24 mouse cellular contexts compared by ENCODE assay signal in the genomic region with DNA sequence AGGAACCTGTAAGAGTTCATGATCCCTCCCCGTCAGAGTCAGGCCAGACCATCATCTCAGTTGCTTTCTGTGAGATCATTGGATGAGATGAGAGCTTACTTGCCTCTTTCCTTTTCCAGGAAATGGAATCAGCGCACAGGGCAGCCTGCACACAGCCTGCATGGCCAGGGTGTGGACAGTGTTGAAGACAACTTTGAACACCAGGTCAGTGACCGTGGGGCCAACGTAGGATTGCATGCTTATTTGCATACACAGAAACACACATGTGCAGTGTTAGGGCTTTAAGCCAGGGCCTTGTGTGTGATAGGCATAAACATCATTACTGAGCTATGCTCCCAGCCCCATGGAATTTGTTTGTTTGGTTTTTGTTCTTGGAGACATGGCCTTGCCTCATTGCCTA. TPM values are rescaled to one million over a fixed set of nuclear protein-coding genes. Genes with fewer than 3 reads are reported as not detected.
"Had no signal": no experiment of that assay in that cellular context is flagged by ENCODE, and none has a peak within 500 bp of the region (broad histone marks: within the 10 kb centered on the region; RNA-seq: fewer than 3 reads in every experiment).

No protein-coding gene starts in this region.

- H3K27me3 ChIP-seq: limb, embryonic 13.5 days; liver, embryonic 13.5 days; lung, embryonic 15.5 days; neural tube, embryonic 12.5 days; neural tube, embryonic 15.5 days; stomach, embryonic 15.5 days had no signal

- H3K9me3 ChIP-seq: limb, embryonic 10.5 days; limb, embryonic 13.5 days; liver, embryonic 13.5 days; lung, embryonic 15.5 days; neural tube, embryonic 12.5 days; neural tube, embryonic 15.5 days; stomach, embryonic 15.5 days had no signal

- H3K4me1 ChIP-seq: limb, embryonic 10.5 days; limb, embryonic 13.5 days; lung, embryonic 15.5 days; neural tube, embryonic 12.5 days; neural tube, embryonic 15.5 days; stomach, embryonic 15.5 days had no signal

- H3K9ac ChIP-seq: limb, embryonic 13.5 days; liver, embryonic 13.5 days; lung, embryonic 15.5 days; neural tube, embryonic 12.5 days; neural tube, embryonic 15.5 days; stomach, embryonic 15.5 days had no signal

- H3K27ac ChIP-seq: limb, embryonic 10.5 days; limb, embryonic 13.5 days; lung, embryonic 15.5 days; neural tube, embryonic 12.5 days; neural tube, embryonic 15.5 days; stomach, embryonic 15.5 days had no signal

- H3K4me2 ChIP-seq: limb, embryonic 13.5 days; liver, embryonic 13.5 days; lung, embryonic 15.5 days; midbrain, embryonic 11.5 days; neural tube, embryonic 12.5 days; neural tube, embryonic 15.5 days; stomach, embryonic 15.5 days had no signal

- H3K4me3 ChIP-seq: limb, embryonic 10.5 days; limb, embryonic 13.5 days; liver, embryonic 13.5 days; lung, embryonic 15.5 days; neural tube, embryonic 12.5 days; neural tube, embryonic 15.5 days; stomach, embryonic 15.5 days had no signal

- DNase-seq: kidney, adult 11 months; kidney, adult 9 months; kidney, postnatal 10 days; kidney, postnatal 36 days; layer of hippocampus, adult 9-11 months; liver, embryonic 13.5 days; lung, adult 18-20 months; lung, postnatal 10 days; lung, postnatal 4 days; midbrain, embryonic 14.5 days; right cerebral cortex, adult 18-20 months; right cerebral cortex, postnatal 14 days; right cerebral cortex, postnatal 4 days; spleen, adult 18-20 months; thymus, adult 18-20 months; thymus, postnatal 36 days had no signal

- ATAC-seq: inflammation-experienced regulatory T-cells, adult 6 months had no signal

RNA-seq across cellular contexts. Expression of a gene that starts 40.9 kb away (rescaled TPM):
- polyA plus RNA-seq: inflammation-experienced regulatory T-cells, adult 6 months had no signal
